Mouse (Mus musculus): ENCODE data around the gene Katnal1.

DNA sequence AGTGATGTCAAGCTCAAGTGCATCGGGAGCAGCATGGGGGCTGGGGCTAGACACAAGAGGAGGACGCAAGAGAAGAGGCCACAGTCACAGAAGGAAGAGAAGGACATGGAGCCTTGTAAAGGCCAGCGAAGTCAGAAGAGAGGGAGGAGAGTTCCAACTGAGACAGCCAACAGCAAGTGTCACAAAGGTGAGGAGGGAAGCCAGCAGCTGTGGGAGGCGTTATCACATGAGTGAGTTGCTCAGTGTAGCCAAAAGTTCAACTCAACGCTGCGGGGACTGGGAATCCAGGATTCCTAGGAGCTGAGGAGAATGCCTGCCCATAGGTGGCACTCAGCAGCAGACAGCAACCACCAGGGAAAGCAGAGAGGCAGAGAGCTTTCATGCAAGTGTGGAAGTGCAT is 19.7 kb downstream of the Katnal1 start:
- TF ChIP-seq CTCF (IDR thresholded peaks at IDR 0.05; ENCODE audit: borderline replicate concordance, insufficient read depth, low read length) (peak; percentile 50; the same call in 1 of the 2 replicates), POLR2A (IDR thresholded peaks at IDR 0.05; ENCODE audit: low read depth, low read length) (no peak)
